Mouse (Mus musculus) urinary bladder, adult 18-20 months (tissue): ENCODE measurements around the gene Sv2c.
"Not testable (repeated sequence)": the region's sequence is repeated elsewhere in the genome, so short reads cannot be mapped to it uniquely, and the experiment has no call there.

Source experiments
- DNase-seq, 2 experiments: peaks; one replicate each; pipeline ENCODE4 v3.0.0; 2022; ENCODE audit warnings: low spot score in 2 of 2, mixed read lengths in 2 of 2

Sv2c gene

GRCm38 (mm10) chr13:95968031-95968430 lies 164.3 kb downstream of the Sv2c start:
- not testable (repeated sequence) for DNase-seq

DNA sequence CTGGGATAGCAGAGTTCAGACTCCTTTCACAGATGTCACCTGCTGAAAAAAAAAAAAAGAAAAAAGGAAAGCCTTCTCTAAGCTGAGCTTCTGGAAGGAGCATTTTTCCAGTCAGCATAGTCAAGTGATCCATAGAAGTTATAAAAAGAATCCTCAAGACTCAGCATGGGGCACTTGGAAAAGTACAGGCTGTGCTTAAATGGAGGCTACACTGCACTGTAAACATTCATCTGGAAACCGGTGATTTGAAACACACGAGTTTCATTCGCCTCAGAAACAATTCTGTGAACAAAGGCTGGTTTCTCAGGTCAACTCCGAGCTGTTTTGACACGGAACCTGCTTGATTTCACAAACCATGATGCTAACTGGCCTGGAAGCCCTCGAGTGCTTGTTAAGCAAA lies 165.6 kb downstream of the Sv2c start:
- DNase-seq, result no peak

DNA sequence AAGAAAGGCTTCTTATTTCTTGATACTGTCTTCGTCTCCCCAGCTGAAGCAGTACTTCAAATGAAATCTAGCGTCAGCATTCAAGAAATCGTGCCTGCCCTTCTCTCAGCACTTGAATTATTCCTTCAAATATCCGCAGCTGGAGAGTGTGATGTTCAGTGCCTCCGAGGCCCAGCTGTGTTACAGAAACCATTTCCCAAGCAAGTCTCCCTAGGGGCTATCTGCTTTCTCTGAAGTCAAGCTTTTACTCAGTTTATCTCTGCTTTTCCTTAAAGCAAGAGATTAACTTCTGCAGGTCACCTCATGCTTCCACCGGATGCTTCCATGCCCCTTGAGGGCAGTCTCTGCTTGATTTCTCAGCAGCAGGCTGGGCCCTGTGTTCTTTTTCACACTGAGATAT lies 166.8 kb downstream of the Sv2c start:
- no peak for DNase-seq

DNA sequence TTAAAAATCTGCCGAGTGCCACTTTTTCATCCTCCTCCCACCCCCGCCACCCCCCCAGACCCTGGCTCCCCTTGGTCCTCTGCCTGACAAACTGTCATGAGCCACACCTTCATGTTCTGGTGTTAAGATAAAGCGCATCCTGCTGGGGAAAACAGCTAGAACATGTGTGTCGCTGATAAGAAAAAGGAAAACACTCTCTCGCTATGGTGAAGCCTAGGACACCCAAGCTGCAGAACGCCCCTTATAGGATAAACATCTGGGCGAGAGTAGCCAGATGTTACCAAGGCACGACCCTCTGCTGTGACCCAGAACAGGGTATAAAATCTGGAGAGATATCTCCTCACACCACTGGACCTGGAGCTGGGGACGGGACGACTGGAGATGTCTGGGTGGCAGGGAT lies 167.2 kb downstream of the Sv2c start:
- DNase-seq, result no peak

GRCm38 (mm10) chr13:95964226-95964625 lies 168.2 kb downstream of the Sv2c start:
- no peak for DNase-seq

DNA sequence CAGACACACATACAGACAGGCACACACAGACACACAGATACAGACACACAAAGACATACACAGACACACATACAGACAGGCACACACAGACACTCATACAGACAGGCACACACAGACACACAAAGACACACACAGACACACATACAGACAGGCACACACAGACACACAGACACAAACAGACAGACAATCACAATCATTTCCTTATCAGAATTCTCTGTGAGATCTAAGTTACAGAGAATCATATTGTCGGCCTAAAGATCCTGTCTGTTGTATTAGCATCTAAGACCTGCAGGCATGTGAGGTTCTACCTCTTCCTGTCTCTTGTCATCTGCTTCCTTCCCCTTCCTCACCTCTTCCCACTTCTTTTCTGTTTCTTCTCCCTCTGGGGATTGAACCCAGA lies 168.7 kb downstream of the Sv2c start:
- no peak for DNase-seq

GRCm38 (mm10) chr13:95961905-95962304 lies 170.5 kb downstream of the Sv2c start:
- DNase-seq, result no peak

DNA sequence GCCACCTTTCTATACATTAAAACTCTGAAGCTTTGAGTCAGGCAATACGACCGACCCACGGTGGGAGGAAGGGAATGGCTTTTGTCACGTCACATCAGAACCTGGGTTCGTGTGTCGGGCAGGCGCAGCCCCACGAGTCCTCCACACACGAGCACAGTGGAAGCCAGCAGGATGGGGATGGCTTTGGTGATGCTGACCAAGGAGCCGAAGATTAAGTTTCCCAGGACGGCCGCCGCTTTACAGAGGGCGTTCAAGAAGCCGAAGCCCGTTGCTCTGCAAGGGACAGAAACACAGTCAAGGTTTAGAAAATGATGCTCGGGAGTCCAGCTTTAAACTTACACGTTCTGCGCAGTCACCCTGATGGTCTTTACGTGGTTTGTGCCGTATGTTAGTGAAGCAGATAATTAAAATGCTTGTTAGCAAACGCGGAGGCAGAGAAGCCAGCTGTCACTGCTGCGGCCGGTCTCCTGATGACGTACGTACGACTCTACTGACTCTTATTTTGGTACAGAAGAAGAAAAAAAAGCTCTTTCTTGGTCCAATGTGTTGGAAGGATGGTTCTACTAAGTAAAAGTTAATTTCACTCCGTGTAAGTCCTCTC lies 171.1 kb downstream of the Sv2c start:
- no peak for DNase-seq

DNA sequence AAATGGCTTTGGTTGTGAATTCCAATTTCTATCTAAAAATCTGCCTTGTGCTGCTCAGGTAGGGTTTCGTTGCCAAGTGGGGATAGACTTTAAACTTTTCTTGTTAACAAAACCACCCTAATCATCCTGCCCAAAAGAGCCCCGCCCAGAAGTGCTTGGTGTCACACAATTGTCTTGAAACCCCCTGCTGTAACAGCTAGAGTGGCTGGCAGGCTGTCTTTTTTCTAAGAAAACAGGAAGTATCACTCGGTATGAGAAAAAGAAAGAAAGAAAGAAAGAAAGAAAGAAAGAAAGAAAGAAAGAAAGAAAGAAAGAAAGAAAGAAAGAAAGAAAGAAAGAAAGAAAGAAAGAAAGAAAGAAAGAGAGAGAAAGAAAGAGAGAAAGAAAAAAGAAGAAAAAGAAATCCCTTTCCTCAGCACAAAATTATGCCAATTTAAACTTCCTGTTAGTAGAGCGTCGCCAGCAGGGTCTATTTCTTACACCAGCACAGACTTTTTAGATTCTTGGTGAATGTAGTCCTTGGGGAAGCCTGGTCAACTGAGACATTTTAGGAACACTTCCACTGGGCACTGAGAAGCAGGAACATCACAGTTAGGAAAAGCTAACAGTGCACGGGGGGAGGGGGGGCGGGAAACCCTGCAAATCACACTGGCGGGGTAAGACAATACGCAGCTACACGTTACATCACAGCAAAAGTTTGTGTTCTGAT lies 171.7 kb downstream of the Sv2c start:
- DNase-seq, result no peak

DNA sequence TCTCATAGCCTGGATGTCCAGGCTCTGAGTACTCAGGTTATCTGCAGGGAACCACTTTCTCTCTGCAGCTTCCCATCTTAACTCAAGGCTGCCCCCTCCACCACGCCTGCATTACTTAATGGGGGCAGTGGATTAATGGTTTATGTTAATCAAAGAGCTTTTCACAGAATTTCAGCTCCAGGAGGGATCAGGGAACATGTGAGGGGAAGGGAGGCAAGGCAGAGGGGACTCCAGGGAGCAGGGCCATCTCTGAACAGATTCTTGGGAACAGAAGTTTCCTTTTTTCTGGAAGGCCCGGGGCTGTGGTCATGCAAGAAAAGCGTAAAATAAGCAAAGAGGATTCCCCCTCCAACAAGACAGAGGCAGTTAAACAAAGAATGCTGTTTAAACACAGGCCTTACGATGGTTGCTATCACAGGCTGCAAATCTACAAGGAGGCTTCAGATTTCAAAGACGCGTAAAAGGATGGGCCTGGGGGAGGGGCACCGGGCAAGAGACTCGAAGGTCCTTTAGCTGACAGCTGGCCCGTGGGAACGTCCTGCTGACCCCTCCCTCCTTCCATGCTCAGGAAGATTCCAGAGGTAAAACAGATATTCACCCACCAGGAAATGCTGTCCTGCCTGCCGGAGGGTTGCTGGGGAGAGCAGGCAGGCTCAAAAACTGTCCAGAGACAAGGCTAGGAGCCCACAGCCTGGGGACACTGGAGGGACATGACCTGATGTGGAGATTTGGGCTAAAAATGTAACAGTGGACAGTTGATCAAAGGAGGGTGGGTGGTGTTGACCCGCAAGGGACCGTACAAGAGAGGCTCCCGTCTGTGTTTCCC lies 172.5 kb downstream of the Sv2c start:
- DNase-seq, result no peak

DNA sequence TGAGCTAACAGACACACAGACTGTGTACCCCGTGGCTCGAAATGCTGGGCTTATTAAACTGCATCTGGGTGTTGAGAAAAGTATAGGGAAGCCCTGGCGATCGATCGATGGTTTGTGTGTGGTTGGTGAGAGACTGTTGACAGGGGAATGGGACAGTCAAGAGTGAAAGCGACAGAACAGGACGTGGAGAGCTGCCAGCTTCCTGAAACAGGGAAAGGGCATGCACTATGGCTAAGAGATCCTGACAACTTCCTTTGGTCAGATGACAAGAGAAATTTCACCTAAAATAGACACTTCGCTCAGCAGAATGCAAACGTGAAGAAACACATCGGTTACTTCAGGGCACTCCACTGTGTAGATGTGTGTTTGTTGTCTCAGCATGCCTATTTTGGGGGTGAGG lies 175.2 kb downstream of the Sv2c start:
- no peak for DNase-seq

GRCm38 (mm10) chr13:95956327-95956781 lies 176.0 kb downstream of the Sv2c start:
- DNase-seq, result no peak

DNA sequence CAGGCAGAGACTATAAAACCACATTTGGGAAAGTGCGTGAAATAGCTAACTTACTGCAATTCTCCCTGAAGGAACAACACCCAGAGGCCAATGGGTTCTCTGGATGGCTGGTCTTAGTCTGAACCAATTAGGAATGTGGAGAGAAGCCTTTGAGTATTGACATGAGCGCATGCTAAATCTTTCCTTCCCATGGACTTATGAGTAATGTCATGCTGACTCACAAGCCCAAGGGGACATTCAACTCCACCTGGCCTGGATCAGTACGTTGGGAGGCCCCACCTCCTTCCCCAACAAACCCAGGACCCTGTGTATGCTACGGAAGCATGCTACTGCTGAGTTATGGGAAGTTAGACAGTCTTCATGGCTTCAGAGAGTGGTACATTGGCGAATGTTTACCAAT lies 177.2 kb downstream of the Sv2c start:
- DNase-seq, result no peak

DNA sequence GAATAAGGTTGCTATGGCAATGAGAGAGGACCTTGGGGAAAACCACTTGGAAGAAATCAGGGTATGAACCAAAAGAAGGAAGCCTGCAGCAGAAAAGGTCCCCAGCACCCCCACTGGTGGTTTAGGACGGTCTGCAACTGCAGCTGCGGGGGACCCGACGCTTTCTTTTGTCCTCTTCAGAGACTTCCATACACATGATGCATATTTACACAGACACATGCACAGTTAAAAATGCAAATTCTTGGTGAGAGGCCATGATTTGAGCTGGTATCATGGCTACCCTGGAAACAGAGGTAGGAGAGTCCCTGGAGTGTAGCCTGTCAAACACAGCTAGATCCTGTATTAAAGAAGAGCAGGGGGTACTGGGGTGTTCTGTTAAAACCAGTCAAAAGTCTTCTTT lies 178.7 kb downstream of the Sv2c start:
- DNase-seq, result no peak

DNA sequence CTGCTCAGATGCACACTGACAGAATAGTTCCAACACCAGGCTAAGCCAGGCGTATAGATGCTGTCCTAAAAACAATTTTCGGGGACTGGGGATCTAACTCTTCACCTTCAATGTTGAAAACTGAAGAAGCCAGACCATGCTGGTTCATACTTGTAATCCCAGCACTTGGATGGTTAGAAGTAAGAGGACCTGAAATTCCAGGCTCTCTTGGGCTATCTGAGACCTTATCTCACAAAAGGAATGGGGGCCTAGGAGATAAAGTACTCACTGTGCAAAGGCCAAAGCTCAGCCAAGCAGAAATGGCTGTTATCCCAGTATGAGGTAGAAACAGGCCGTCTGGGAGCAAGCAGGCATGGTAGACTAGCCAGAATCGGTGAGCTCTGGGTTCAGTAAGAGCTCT lies 180.1 kb downstream of the Sv2c start:
- DNase-seq, result no peak

GRCm38 (mm10) chr13:95951098-95951894 lies 181.1 kb downstream of the Sv2c start:
- DNase-seq, result no peak

GRCm38 (mm10) chr13:95950434-95951091 lies 181.8 kb downstream of the Sv2c start:
- DNase-seq, result no peak

DNA sequence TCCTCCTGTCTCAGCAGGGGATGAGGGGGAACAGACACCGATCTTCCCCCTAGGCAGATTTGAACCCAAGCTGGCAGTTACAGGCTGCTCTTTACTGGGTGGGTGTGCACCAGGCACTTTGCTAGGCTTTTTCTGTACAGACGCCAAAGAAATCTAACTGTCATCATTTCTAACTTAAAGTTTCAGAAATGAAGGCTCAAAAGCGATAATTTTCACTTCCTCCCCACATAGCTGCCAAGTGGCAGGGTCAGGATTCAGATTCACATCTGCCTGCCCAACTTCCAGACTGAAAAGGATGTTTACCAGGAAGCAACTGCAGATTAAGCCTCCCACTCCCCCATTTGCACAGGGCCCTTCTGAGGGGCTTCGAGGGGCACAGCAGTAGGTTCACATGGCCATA lies 183.0 kb downstream of the Sv2c start:
- no peak for DNase-seq

- DNase-seq, result no peak
These were observed 183.6 kb downstream of the Sv2c start for GRCm38 (mm10) chr13:95948821-95949220.

GRCm38 (mm10) chr13:95948394-95948793 lies 184.0 kb downstream of the Sv2c start:
- no peak for DNase-seq

DNA sequence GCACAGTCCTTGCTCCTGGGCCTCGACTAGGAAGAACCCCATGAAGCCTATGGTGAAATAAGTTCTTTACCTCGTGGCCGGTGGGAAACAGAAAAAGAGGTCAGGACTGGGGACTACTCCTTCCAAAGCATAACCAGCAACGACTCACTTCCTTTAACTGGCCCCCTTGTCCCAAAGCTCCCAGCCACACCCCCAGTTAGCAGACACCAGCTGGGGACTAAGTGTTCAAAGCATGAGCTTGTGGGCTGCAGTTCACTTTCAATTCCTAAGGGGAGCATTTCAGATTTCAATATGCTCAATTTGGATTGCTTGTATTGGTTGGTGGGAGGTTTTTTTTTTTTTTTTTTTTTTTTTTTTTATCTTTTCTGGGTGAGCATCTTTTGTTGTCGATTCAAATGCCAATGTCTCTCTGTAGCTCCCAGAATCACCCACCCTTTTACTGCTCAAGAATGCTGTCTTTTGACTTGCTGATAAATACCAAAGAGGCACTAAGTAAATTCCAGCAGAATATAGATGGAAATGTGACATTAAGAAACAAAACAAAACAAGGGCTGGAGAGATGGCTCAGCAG lies 186.4 kb downstream of the Sv2c start:
- no peak for DNase-seq
